Mouse (Mus musculus) thymus, adult 2 months (tissue): ENCODE data around the gene Sec16a. TPM values are rescaled to one million over a fixed set of nuclear protein-coding genes. Genes with fewer than 3 reads are reported as not detected.

ENCODE experiments used
- DNase-seq: peaks from one replicate; pipeline ENCODE4 v3.0.0; 2021
- H3K27ac ChIP-seq: fragments of 200-500 bp; 2 replicates; pipeline ENCODE4 v1.5.1; 2012; ENCODE audit warnings: low read length, control low read depth; ENCODE audit not compliant: control insufficient read depth, insufficient read depth
- H3K27me3 ChIP-seq: fragments of 200-500 bp; 2 replicates; pipeline ENCODE4 v1.6.1; 2012; ENCODE audit warnings: mild to moderate bottlenecking, low read length, moderate library complexity, mixed read lengths; ENCODE audit not compliant: control insufficient read depth, insufficient read depth
- H3K36me3 ChIP-seq: fragments of 200-500 bp; 2 replicates; pipeline ENCODE4 v1.6.1; 2012; ENCODE audit warnings: mild to moderate bottlenecking, low read length, moderate library complexity; ENCODE audit not compliant: control insufficient read depth, insufficient read depth
- H3K4me1 ChIP-seq: fragments of 200-500 bp; replicated peaks from 2 replicates; pipeline ENCODE4 v1.6.1; 2012; ENCODE audit warnings: low read length; ENCODE audit not compliant: control insufficient read depth, insufficient read depth
- H3K4me3 ChIP-seq: fragments of 200-500 bp; 2 replicates; pipeline ENCODE4 v1.5.1; 2012; ENCODE audit warnings: mild to moderate bottlenecking, low read length, control low read depth, moderate library complexity; ENCODE audit not compliant: control insufficient read depth, insufficient read depth
- CTCF ChIP-seq: fragments of 200-500 bp; IDR thresholded peaks from 2 replicates; pipeline ENCODE4 v1.5.1; 2012; ENCODE audit warnings: mild to moderate bottlenecking, control low read depth, low read length, moderate library complexity, borderline replicate concordance; ENCODE audit not compliant: control insufficient read depth, poor library complexity, insufficient read depth; ENCODE audit errors: extremely low read depth
- POLR2A ChIP-seq: fragments of 200-500 bp; IDR thresholded peaks from 2 replicates; pipeline ENCODE4 v1.6.1; 2012; ENCODE audit warnings: mild to moderate bottlenecking, low read length, control low read depth, moderate library complexity; ENCODE audit not compliant: control insufficient read depth, poor library complexity, insufficient read depth; ENCODE audit errors: extremely low read depth
- WGBS: fragments of 180-500 bp; shearing (Covaris S2); methylation state at CpG from one replicate; pipeline ENCODE4 v1.1.7; 2018; 5-methylcytosine and 5-hydroxymethylcytosine counted together
- polyA plus RNA-seq: library from polyadenylated mRNA; depleted of rRNA; stranded (reverse); fragments of >200 nt; gene quantifications from 2 replicates; pipeline ENCODE4 v1.2.3, GENCODE M21; 2012

Sec16a gene
- polyA plus RNA-seq, 1 experiment, result 129 TPM

DNA sequence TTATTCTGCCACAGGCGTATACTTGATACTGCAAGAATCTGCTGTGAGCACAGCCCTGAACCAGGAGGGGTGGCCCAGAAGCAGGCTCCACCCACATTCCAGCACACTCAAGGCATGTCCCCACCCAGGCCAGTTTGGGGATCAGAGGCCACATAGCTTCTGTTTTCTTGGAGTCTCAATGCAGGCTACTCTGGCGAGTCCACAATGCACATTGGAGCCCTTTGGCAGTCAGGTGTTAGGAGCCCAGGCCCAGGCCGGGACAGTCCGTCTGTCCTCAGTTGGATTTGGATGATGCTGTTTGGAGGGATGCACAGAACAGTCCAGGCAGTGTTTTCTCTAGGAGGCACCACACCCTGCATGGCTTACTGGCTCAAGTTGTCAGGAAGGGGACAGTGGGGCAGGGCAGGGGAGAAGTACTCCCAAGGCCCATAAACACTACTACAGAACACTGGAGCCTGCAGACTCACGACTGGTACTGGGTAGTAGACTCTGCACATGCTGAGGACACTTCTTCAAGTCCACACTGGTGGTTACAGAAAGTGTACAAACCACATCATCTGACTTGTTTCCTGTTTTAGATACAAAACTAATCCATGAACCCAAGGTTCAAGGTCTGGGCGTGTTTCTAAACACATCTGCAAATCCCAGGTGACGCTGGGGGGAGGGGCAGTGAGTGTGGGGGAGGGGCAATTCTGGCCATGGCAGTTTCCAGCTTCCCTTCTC, 13.5 kb upstream of the Sec16a start:
- no peaks in the 10 kb centered on the region for H3K27me3 ChIP-seq
- H3K36me3 ChIP-seq, result peaks cover 44% of the 10 kb centered on the region
- H3K27ac ChIP-seq, result no peak overlapping the region
- DNase-seq, result no peak
- WGBS, result 53% methylated on average over 7 of the region's 7 CpGs
- TF ChIP-seq CTCF, result no peak
- no peak for TF ChIP-seq POLR2A
- no peak overlapping the region for H3K4me3 ChIP-seq
- H3K4me1 ChIP-seq, result peaks cover 36% of the 10 kb centered on the region

DNA sequence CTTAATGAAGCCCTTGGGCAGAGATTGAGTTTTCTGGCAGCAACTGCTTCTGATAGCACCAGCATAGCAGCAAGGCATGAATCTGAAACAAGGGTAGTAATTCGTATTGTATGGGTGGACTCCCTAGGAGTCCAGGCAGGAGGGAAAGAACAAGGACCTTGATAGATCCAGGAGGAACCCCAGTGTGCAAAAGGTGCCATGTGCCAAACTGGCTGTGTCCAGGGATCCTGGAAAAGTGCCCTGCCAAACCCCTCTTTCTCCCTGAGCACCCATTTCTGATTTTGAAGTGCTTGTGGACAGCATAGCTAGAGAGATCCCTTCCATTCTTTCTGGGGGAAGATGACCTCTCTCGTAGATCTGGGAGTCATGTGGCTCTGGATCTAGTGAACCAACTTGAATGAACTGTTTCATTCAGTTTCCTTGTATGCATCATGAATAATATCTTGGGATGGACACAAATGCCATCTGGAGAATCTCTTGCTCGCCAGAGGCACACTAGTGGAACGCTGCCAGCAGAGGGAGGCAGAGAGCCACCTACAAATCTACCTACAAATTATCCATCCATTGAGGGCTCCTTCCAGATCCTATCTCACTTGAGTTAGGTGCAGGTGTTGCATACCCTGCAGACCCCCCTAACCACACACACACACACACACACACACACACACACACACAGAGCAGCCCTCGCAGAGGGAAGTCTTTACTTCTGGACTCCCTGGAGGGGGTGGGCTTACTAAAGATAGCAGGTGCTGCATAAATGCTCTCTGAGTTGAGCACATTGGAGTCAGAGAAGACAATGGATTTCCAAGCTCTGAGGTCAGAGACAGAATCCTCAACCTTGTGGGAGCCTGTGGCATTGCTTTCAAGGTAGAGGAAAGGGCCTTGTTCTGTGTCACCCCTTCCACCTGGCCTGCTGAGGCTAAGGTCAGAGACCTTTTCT, 4.4 kb upstream of the Sec16a start:
- H3K4me3 ChIP-seq, result no peak overlapping the region
- no peak overlapping the region for H3K27ac ChIP-seq
- H3K4me1 ChIP-seq, result peaks cover 18% of the 10 kb centered on the region
- no peaks in the 10 kb centered on the region for H3K27me3 ChIP-seq
- no peaks in the 10 kb centered on the region for H3K36me3 ChIP-seq
- peak; percentile 30; the same call in 1 of the 2 replicates for TF ChIP-seq CTCF
- TF ChIP-seq POLR2A, result no peak
- WGBS, result 23% methylated on average over 5 of the region's 5 CpGs
- DNase-seq, result peak; percentile 80

DNA sequence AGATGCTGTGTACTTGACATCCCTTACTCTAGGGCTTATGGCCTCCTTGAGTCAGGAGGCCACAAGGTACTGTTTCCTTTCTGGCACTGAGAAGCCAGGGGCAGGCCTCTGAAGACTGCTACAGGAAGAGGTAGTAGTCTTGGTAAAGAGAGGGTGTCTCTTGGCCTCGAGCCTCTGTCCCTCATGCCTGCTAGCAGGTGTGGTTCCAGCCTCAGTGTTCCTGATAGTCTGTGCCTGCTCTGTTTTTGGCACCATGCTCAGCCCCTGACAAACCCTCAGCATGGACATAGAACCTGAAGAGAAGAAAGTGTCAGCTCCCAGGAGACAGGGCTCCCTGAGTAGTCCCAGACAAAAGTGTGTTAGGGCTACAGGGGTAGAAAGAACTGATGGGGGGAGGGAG, 2.4 kb upstream of the Sec16a start:
- Histone ChIP-seq H3K4me3 (no peak overlapping the region), H3K36me3 (no peaks in the 10 kb centered on the region), H3K4me1 (peaks cover 22% of the 10 kb centered on the region), H3K27me3 (no peaks in the 10 kb centered on the region), H3K27ac (no peak overlapping the region)
- WGBS, result 0% methylated on average over 1 of the region's 1 CpGs
- TF ChIP-seq CTCF (no peak), POLR2A (no peak)
- no peak for DNase-seq

DNA sequence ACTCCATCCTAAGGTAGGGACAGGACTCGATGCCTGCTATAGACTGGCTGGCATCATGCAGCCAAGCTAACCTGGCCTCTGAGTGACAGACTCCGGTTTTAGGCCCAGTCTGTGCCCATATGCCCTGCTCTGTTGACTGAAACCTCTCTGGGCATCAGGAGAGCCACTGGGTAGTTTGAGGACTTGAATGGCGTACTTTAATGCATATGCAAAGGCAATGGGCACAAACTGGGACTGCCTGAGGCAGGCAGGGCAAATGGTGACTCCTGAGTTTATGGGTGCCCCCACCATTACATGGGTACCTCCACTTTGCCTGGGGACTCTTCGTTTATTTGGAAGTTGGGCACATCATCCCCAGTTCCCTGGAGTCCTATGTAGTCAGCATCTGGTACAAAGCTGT, 1.7 kb upstream of the Sec16a start:
- H3K27me3 ChIP-seq, result no peaks in the 10 kb centered on the region
- peaks cover 22% of the 10 kb centered on the region for H3K4me1 ChIP-seq
- peaks cover 1% of the 10 kb centered on the region; the same call in 1 of the 2 replicates for H3K36me3 ChIP-seq
- 80% methylated on average over 4 of the region's 4 CpGs for WGBS
- H3K27ac ChIP-seq, result no peak overlapping the region
- H3K4me3 ChIP-seq, result no peak overlapping the region
- TF ChIP-seq CTCF, result no peak
- no peak for DNase-seq

DNA sequence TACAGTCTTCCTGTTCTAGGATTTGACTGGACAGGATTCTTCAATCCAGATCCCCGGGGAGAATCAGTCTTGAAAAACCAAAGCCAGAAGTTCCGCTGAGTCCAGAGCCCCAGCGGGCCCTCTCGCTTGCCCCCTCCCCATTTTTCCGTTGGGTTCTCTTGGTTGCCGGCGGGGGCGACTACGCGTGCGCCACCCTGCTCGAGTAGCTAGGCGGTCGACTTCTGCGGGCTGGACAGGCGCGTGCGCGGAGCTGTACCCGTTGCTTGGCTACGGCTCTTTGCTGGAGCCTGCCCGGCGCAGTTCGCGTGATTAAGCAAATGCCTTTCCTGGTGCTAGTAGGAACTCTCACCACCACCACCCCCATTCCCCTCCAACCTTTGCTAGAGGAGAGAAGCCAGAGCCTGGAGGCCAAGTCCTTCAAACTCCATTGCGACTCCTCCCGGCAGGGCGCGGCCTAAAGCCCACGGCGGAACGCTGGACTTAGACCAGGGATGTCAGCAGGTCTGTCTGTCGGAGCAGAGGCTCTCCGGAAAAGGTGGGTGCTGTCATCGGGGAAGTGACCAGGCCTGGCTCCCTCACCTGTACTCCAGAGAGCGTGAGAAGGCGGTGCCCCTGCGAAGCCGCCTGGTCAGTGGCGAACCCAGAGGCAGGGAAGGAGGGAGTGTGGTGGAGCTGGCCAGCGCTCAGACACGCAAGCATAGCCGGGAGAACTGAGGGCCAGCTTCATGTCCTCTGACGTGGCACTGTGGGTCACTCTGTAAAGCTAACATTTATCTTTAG, 840 bp upstream of the Sec16a start:
- peaks cover 22% of the 10 kb centered on the region for H3K4me1 ChIP-seq

DNA sequence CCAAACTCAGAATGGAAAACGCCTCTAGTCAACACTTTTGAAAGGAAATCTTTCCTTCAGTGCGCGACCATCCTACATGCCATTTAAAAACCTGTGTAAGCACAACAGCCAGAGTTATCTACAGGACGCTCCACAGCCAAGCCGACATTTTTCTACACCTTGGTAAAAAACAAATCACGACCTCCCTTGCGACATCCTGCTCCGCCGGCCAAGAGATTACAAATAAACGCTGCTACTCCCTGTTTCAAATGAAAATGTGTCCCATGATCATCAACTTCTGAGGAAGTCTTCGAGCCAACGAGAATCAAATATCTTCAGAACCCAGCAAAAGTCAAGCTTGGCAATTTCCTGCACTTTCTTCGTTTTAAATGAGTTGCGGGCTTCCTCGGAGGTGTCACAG, 648 bp downstream of the Sec16a start:
- 4% methylated on average over 15 of the region's 15 CpGs for WGBS
- peaks cover 24% of the 10 kb centered on the region for H3K36me3 ChIP-seq
- peak overlapping the region; percentile 88 for H3K4me3 ChIP-seq
- TF ChIP-seq CTCF, result no peak
- no peak for TF ChIP-seq POLR2A
- H3K27ac ChIP-seq, result peak overlapping the region; percentile 56
- no peaks in the 10 kb centered on the region for H3K27me3 ChIP-seq
- no peak for DNase-seq
- peaks cover 14% of the 10 kb centered on the region for H3K4me1 ChIP-seq

More for the DNA sequence above, 840 bp upstream of the Sec16a start:
- Histone ChIP-seq H3K36me3 (peaks cover 9% of the 10 kb centered on the region), H3K27me3 (no peaks in the 10 kb centered on the region), H3K27ac (peak overlapping the region; percentile 25; the same call in 1 of the 2 replicates), H3K4me3 (peak overlapping the region; percentile 61)
- no peak for DNase-seq
- 2% methylated on average over 44 of the region's 44 CpGs for WGBS
- 0 out of 2 replicates have a peak, but pooled peaks have one; percentile 8 for TF ChIP-seq CTCF
- no peak for TF ChIP-seq POLR2A
